Mouse (Mus musculus) CH12.LX (cell line): ENCODE results near the gene Krt2.

Experiments
- CTCF ChIP-seq, 2 experiments: IDR thresholded peaks in 1 of 2; conservative IDR thresholded peaks in 1 of 2; 2 replicates each; pipeline ENCODE4 v1.5.1; 2011 to 2012; ENCODE audit warnings: low read depth in 2 of 2, low read length in 2 of 2, improper control_type of control experiment in 1 of 2, inconsistent platforms in 1 of 2, mild to moderate bottlenecking in 1 of 2, moderate library complexity in 1 of 2
- ELF1 ChIP-seq: IDR thresholded peaks from 2 replicates; pipeline ENCODE4 v1.6.1; 2014; ENCODE audit warnings: low read depth, mild to moderate bottlenecking, inconsistent platforms, low read length, improper control_type of control experiment
- EP300 ChIP-seq: IDR thresholded peaks from 2 replicates; pipeline ENCODE4 v1.6.1; 2011; ENCODE audit warnings: low read length, improper control_type of control experiment
- MAZ ChIP-seq: IDR thresholded peaks from 2 replicates; pipeline ENCODE4 v1.6.1; 2012; ENCODE audit warnings: low read depth, mild to moderate bottlenecking, inconsistent platforms, low read length, improper control_type of control experiment, moderate library complexity
- MXI1 ChIP-seq: IDR thresholded peaks from 2 replicates; pipeline ENCODE4 v1.6.1; 2011; ENCODE audit warnings: mild to moderate bottlenecking, low read depth, low read length, improper control_type of control experiment
- POLR2A ChIP-seq: IDR thresholded peaks from 2 replicates; pipeline ENCODE4 v1.6.1; 2011; ENCODE audit warnings: low read depth, mild to moderate bottlenecking, improper control_type of control experiment, low read length
- POLR2AphosphoS2 ChIP-seq: IDR thresholded peaks from 2 replicates; pipeline ENCODE4 v1.6.1; 2011; ENCODE audit warnings: low read depth, low read length, improper control_type of control experiment
- ZC3H11A ChIP-seq: IDR thresholded peaks from 2 replicates; pipeline ENCODE4 v1.6.1; 2012; ENCODE audit warnings: low read depth, mild to moderate bottlenecking, inconsistent platforms, low read length, improper control_type of control experiment

DNA sequence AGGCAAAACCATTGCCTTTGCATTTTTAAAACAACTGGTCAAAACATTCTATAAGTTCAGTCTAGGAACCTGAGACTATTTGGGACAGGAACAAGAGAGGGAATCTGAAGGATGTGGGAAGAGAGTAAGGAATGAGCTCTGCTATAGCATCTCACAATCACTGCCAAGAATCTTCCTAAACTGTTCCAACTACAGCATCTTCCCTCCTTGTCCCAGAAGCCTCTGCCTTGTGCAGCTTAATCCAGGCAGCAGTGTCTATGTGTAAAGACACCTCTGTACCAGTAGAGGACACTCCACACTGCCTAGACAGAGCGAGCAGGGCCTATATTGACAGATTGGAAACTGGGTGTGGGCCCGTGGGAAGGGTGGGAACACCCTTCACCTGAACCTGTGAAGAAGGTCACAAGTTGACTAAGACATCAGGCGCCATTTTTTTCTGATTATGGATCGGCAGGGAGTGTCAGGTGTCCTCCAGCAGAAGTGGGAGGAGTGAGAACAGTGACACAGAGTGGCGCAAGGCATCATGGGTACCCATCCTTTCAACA lies 16.9 kb upstream of the Krt2 start:
- TF ChIP-seq POLR2A (no peak), MAZ (no peak), ELF1 (no peak), EP300 (no peak), CTCF (conservative IDR thresholded peaks at IDR 0.05 in 1 of 2, IDR thresholded peaks at IDR 0.05 in 1 of 2; ENCODE audit: low read depth in 2 of 2, low read length in 2 of 2) (peak in 1 of 2 experiments; percentile 59; a peak in 2 of 4 replicates), MXI1 (no peak), POLR2AphosphoS2 (no peak), ZC3H11A (no peak)
